ENCODE assay signal across 8 mouse cellular contexts in the genomic region with DNA sequence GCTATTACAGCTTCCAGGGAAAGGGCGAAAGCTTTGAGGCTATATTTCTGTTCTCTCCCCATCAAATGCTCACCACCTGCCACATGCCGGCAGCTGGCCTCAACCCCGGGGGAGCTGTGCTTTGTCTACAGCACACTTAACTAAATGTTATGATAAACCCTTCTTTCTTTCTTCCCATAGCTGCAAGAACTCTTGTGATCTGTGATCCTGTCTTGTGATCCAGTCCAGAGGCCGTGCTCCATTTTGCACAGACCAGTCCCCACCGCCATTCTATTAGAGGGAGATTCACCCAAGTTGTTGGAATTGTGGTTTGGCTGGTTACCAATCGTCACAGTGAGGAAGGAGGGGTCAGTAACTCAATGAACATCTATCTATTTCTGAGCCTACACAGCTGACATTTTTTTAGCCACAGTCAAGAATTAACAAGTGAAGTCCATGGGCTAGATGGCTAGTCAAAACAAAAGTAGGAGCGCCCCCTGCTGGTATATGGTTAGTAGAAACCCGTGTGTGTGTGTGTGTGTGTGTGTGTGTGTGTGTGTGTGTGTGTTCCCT.
A peak's percentile ranks its signal among the peaks of the same experiment; 100 is the strongest.
DNase-seq lines count a peak whose midpoint lies in the region; ATAC-seq and TF ChIP-seq lines count a peak whose summit lies in the region.

No protein-coding gene starts in this region.

- no peaks in the 10 kb centered on the region for H3K27me3 ChIP-seq in hindbrain, embryonic 13.5 days
- no peaks in the 10 kb centered on the region for H3K27me3 ChIP-seq in myocyte (ENCODE audit: control insufficient read depth, insufficient read depth, insufficient read length)

- H3K27ac ChIP-seq in hindbrain, embryonic 13.5 days = peak overlapping the region; percentile 35

- H3K4me3 ChIP-seq in hindbrain, embryonic 13.5 days = no peak overlapping the region
- H3K4me3 ChIP-seq in myocyte = no peak overlapping the region

- no peaks in the 10 kb centered on the region for H3K9me3 ChIP-seq in hindbrain, embryonic 13.5 days

- DNase-seq in gastrocnemius, postnatal 10 days = peak; percentile 48
- no peak for DNase-seq in gastrocnemius, adult 18-20 months (ENCODE audit: low spot score)
- DNase-seq in R1 (ENCODE audit: low read depth, low spot score) = peak; percentile 73
- DNase-seq in embryo, embryonic 11 days = peak; percentile 88
- DNase-seq in left cerebral cortex, postnatal 4 days = peak; percentile 77

- H3K4me1 ChIP-seq in hindbrain, embryonic 13.5 days (replicated peaks) = peaks cover 17% of the 10 kb centered on the region

- H3K4me2 ChIP-seq in hindbrain, embryonic 13.5 days = no peak overlapping the region
- no peak overlapping the region for H3K4me2 ChIP-seq in myocyte (ENCODE audit: low read depth)

- peak; percentile 79 for ATAC-seq in hindbrain, embryonic 13.5 days (ENCODE audit: low FRiP score)
- ATAC-seq in monocyte, adult 5-6 weeks (replicated peaks; ENCODE audit: insufficient number of reproducible peaks, low FRiP score, low TSS enrichment, poor library complexity, severe bottlenecking) = no peak

- intact Hi-C loops in left cerebral cortex, postnatal 4 days (cut with DNase I) = no loop called here

- no peak overlapping the region for H3K9ac ChIP-seq in hindbrain, embryonic 13.5 days

- TF ChIP-seq POLR2A in myocyte (IDR thresholded peaks at IDR 0.05; ENCODE audit: insufficient read length, low read depth) = no peak

- no peak overlapping the region for H3ac ChIP-seq in myocyte (ENCODE audit: control insufficient read depth, insufficient read length)

- H3K79me2 ChIP-seq in myocyte (ENCODE audit: control insufficient read depth, insufficient read depth) = no peaks in the 10 kb centered on the region

- H3K36me3 ChIP-seq in hindbrain, embryonic 13.5 days = no peaks in the 10 kb centered on the region
- H3K36me3 ChIP-seq in myocyte (ENCODE audit: control insufficient read depth, insufficient read depth) = no peaks in the 10 kb centered on the region

- 21% methylated on average over 8 of the region's 8 CpGs for WGBS in hindbrain, embryonic 13.5 days

TF ChIP-seq in myocyte, 11 proteins besides CTCF, POLR2A, EP300 and RAD21:
- TF ChIP-seq MYOG (IDR thresholded peaks at IDR 0.05; ENCODE audit: control insufficient read depth in 1 of 3, insufficient read depth in 1 of 3, insufficient read length in 2 of 3, low read depth in 2 of 3) = peak in 2 of 3 experiments; percentile 46 to 58
- TF ChIP-seq REST (IDR thresholded peaks at IDR 0.05; ENCODE audit: insufficient read depth, insufficient read length) = no peak
- TF ChIP-seq MYOD1 (IDR thresholded peaks at IDR 0.05; ENCODE audit: control insufficient read depth in 1 of 3, insufficient read length in 2 of 3, low read depth in 2 of 3) = peak in 2 of 3 experiments; percentile 50 to 72
